Mouse (Mus musculus) thymus, adult 2 months (tissue): Measurements from ENCODE around the gene Pcgf1. TPM values are rescaled to one million over a fixed set of nuclear protein-coding genes. Genes with fewer than 3 reads are reported as not detected.

Experiments
- DNase-seq: peaks from one replicate; pipeline ENCODE4 v3.0.0; 2021
- H3K27ac ChIP-seq: fragments of 200-500 bp; 2 replicates; pipeline ENCODE4 v1.5.1; 2012; ENCODE audit warnings: low read length, control low read depth; ENCODE audit not compliant: control insufficient read depth, insufficient read depth
- H3K27me3 ChIP-seq: fragments of 200-500 bp; 2 replicates; pipeline ENCODE4 v1.6.1; 2012; ENCODE audit warnings: mild to moderate bottlenecking, low read length, moderate library complexity, mixed read lengths; ENCODE audit not compliant: control insufficient read depth, insufficient read depth
- H3K36me3 ChIP-seq: fragments of 200-500 bp; 2 replicates; pipeline ENCODE4 v1.6.1; 2012; ENCODE audit warnings: mild to moderate bottlenecking, low read length, moderate library complexity; ENCODE audit not compliant: control insufficient read depth, insufficient read depth
- H3K4me1 ChIP-seq: fragments of 200-500 bp; replicated peaks from 2 replicates; pipeline ENCODE4 v1.6.1; 2012; ENCODE audit warnings: low read length; ENCODE audit not compliant: control insufficient read depth, insufficient read depth
- H3K4me3 ChIP-seq: fragments of 200-500 bp; 2 replicates; pipeline ENCODE4 v1.5.1; 2012; ENCODE audit warnings: mild to moderate bottlenecking, low read length, control low read depth, moderate library complexity; ENCODE audit not compliant: control insufficient read depth, insufficient read depth
- CTCF ChIP-seq: fragments of 200-500 bp; IDR thresholded peaks from 2 replicates; pipeline ENCODE4 v1.5.1; 2012; ENCODE audit warnings: mild to moderate bottlenecking, control low read depth, low read length, moderate library complexity, borderline replicate concordance; ENCODE audit not compliant: control insufficient read depth, poor library complexity, insufficient read depth; ENCODE audit errors: extremely low read depth
- POLR2A ChIP-seq: fragments of 200-500 bp; IDR thresholded peaks from 2 replicates; pipeline ENCODE4 v1.6.1; 2012; ENCODE audit warnings: mild to moderate bottlenecking, low read length, control low read depth, moderate library complexity; ENCODE audit not compliant: control insufficient read depth, poor library complexity, insufficient read depth; ENCODE audit errors: extremely low read depth
- WGBS: fragments of 180-500 bp; shearing (Covaris S2); methylation state at CpG from one replicate; pipeline ENCODE4 v1.1.7; 2018; 5-methylcytosine and 5-hydroxymethylcytosine counted together
- polyA plus RNA-seq: library from polyadenylated mRNA; depleted of rRNA; stranded (reverse); fragments of >200 nt; gene quantifications from 2 replicates; pipeline ENCODE4 v1.2.3, GENCODE M21; 2012

The Pcgf1 gene
- polyA plus RNA-seq, 1 experiment, result 25.5 TPM

- no peaks in the 10 kb centered on the region for H3K36me3 ChIP-seq
- 99% methylated on average over 13 of the region's 13 CpGs for WGBS
- peaks cover 32% of the 10 kb centered on the region for H3K4me1 ChIP-seq
- TF ChIP-seq POLR2A (no peak), CTCF (no peak)
- H3K27me3 ChIP-seq, result no peaks in the 10 kb centered on the region
- no peak overlapping the region for H3K4me3 ChIP-seq
- no peak overlapping the region for H3K27ac ChIP-seq
- no peak for DNase-seq
Observed at GRCm38 (mm10) chr6:83117616-83118015, 39.9 kb downstream of the Pcgf1 start.

DNA sequence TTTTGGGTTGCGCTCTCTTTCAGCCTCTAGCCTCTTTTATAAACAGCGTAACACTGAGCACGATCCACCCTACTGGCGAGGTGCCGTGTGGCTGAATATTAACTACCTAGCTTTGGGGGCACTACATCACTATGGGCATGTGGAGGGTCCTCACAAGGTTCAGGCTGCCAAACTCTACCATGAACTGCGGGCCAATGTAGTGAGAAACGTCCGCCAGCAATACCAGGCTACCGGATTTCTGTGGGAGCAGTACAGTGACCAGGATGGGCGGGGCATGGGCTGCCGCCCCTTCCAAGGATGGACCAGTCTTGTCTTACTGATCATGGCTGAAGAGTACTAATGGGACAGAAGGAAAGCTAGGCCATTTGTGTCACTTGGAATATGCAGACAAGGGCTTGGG is 40.7 kb downstream of the Pcgf1 start:
- H3K4me1 ChIP-seq, result peaks cover 32% of the 10 kb centered on the region
- 97% methylated on average over 11 of the region's 11 CpGs for WGBS
- TF ChIP-seq POLR2A (no peak), CTCF (no peak)

GRCm38 (mm10) chr6:83118825-83119733 is 41.4 kb downstream of the Pcgf1 start:
- peaks cover 35% of the 10 kb centered on the region for H3K4me1 ChIP-seq
- peak; percentile 31 for DNase-seq
- no peak for TF ChIP-seq CTCF
- TF ChIP-seq POLR2A, result no peak
- no peaks in the 10 kb centered on the region for H3K36me3 ChIP-seq
- no peak overlapping the region for H3K27ac ChIP-seq
- no peak overlapping the region for H3K4me3 ChIP-seq
- no peaks in the 10 kb centered on the region for H3K27me3 ChIP-seq
- 36% methylated on average over 14 of the region's 14 CpGs for WGBS

More for the DNA sequence above, 40.7 kb downstream of the Pcgf1 start:
- H3K4me3 ChIP-seq, result no peak overlapping the region
- no peak for DNase-seq
- H3K27me3 ChIP-seq, result no peaks in the 10 kb centered on the region
- no peak overlapping the region for H3K27ac ChIP-seq
- no peaks in the 10 kb centered on the region for H3K36me3 ChIP-seq

GRCm38 (mm10) chr6:83119734-83120051 is 42.0 kb downstream of the Pcgf1 start:
- Histone ChIP-seq H3K27me3 (no peaks in the 10 kb centered on the region), H3K27ac (no peak overlapping the region), H3K4me1 (peaks cover 40% of the 10 kb centered on the region), H3K4me3 (no peak overlapping the region), H3K36me3 (no peaks in the 10 kb centered on the region)
- DNase-seq, result no peak
- WGBS, result 17% methylated on average over 7 of the region's 7 CpGs
- TF ChIP-seq POLR2A, result no peak
- TF ChIP-seq CTCF, result no peak

GRCm38 (mm10) chr6:83120930-83121862 is 43.5 kb downstream of the Pcgf1 start, which contains the start of gene Wbp1:
Gene Wbp1, minus strand, starts transcription at chr6:83121559.
- H3K36me3 ChIP-seq, result no peaks in the 10 kb centered on the region
- peak within 1 kb of the TSS; percentile 89 for H3K4me3 ChIP-seq
- TF ChIP-seq CTCF (peak; percentile 62; the same call in 1 of the 2 replicates), POLR2A (peak; percentile 91)
- no peaks in the 10 kb centered on the region for H3K27me3 ChIP-seq
- H3K27ac ChIP-seq, result peak within 1 kb of the TSS; percentile 70
- peak; percentile 94 for DNase-seq
- H3K4me1 ChIP-seq, result peaks cover 36% of the 10 kb centered on the region
- 1% methylated on average over 38 of the region's 38 CpGs for WGBS

- Histone ChIP-seq H3K36me3 (no peaks in the 10 kb centered on the region), H3K4me1 (peaks cover 30% of the 10 kb centered on the region), H3K27me3 (no peaks in the 10 kb centered on the region), H3K4me3 (peak overlapping the region; percentile 89), H3K27ac (peak overlapping the region; percentile 70)
- TF ChIP-seq POLR2A (no peak), CTCF (no peak)
- 4% methylated on average over 49 of the region's 52 CpGs for WGBS
- DNase-seq, result no peak
Observed at GRCm38 (mm10) chr6:83121863-83122710, 44.4 kb downstream of the Pcgf1 start.
